Mouse (Mus musculus) MEL-GATA-1-ER (cell line): Measurements from ENCODE around the gene Setd1b.
A peak's percentile ranks its signal among the peaks of the same experiment; 100 is the strongest.
"Not testable (repeated sequence)": the region's sequence is repeated elsewhere in the genome, so short reads cannot be mapped to it uniquely, and the experiment has no call there.

Experiments used
- DNase-seq: peaks from one replicate; pipeline ENCODE4 v3.0.0-alpha.2; 2012; ENCODE audit warnings: low read depth; ENCODE audit errors: extremely low read depth

Setd1b gene

DNA sequence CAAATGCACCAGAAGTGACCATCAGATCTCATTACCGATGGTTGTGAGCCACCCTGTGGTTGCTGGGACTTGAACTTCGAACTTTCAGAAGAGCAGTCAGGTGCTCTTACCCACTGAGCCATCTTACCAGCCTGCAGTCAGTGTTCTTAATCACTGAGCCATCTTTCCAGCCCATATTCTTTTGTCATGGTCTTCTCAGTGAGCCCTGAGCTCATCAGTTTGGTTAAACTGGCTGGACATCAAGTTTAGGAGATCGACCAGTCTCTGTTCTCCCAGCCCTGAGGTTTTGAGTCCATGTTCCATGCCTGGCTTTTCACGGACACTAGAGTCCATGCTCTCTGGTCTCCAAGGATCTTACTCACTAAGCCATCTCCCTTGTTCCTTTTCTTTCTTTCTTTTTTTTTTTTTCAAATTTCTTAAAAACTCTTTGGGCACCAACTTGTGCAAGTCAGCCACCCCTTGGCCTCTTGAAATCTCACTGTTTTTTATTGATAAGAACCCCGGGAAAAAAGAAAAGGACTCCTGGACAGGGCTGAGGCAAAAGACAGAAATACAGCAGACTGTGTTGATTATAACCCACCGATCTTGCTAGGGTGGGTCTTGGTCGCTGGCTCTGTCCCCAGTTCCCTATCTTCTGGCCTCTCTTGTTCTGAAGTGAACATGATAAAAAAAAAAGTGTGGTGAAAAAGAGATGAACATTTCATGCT is 59.0 kb downstream of the Setd1b start:
- peak; percentile 37 for DNase-seq

DNA sequence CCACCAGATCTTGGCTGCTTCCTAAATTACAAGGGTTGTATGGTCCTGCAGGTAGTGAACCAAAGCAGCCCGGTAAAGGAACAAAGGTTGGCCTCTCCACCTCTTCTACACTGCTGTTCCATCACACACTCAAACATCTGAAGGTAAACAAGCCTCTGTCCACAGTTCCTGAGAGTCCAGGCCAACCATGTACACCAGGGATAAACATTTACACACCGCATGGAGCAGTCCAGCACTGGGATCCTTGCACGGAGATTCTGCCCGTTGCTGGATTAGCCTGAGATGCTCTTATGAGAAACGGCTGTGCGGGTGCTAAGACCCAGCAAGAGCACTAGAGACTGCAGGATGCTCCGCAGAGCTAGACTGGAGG is 59.5 kb downstream of the Setd1b start:
- peak; percentile 49 for DNase-seq

DNA sequence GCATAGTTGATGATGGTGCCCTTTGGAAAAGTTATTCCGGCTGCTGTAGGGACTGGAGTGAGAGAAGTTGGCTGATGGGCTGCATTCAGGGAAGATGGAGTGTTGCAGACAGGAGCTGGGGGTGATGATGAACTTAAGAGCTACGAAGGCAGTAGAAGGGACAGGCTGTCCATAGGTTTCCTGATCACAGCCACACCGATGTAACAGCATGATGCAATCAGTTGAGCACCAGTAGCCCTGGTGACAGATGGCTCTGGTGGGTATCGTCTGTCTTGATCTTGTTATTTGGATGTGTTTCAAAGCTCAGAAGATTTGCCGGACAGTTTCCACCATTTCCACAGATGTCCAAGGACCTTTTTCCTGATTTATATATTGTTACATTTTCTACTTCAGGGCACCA is 60.0 kb downstream of the Setd1b start:
- no peak for DNase-seq

DNA sequence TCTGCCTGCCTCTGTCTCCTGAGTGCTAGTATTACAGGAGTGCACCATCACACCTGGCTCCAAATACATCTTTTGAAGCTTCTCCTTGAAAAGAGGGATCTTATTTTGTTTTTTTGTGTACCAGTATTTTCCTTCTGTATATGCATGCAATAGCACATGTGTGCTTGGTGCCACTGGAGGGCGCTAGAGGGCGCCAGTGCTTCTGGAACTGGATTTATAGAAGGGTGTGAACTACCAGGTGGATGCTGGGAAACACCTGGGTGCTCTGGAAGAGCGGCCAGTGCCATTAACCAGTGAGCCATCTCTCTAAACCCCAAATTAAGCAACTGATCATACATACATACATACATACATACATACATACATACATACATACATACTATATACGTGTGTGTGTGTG is 60.8 kb downstream of the Setd1b start:
- not testable (repeated sequence) for DNase-seq

DNA sequence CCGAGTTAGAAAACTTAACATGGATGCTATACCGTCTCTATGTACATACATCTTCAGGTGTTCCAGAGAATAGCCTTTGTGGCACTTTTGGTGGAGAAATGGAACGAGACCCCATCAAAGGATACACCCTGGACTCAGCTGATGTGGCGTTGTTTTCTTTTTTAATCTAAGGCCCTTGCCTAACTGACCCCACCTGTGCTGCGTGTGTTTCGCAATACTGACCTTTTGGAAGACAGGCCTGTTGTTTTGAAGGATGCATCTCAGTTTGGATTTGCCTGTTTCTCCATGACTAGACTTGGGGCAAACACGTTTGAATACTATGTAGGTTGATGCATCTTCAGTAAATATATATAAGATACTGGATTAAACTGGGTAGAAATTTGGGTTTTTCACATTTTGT is 61.6 kb downstream of the Setd1b start:
- DNase-seq: not testable (repeated sequence)
